Mouse (Mus musculus) heart, adult 11 months (tissue): Measurements from ENCODE around the gene Iqcj.

ENCODE experiments used
- DNase-seq: peaks from one replicate; pipeline ENCODE4 v3.0.0; 2022

Gene Iqcj

GRCm38 (mm10) chr3:67892026-67892705 lies at the start of gene Iqcj, which contains the start of gene Iqschfp:
TSS of gene Iqcj (plus strand) at chr3:67892220.
TSS of gene Iqschfp (plus strand) at chr3:67892232.
- DNase-seq: no peak

- DNase-seq: no peak
Observed at GRCm38 (mm10) chr3:67852397-67852796, 39.6 kb upstream of the Iqcj start.

- no peak for DNase-seq
Observed at GRCm38 (mm10) chr3:67861524-67861923, 30.5 kb upstream of the Iqcj start.

GRCm38 (mm10) chr3:67867420-67868065 lies 24.5 kb upstream of the Iqcj start:
- no peak for DNase-seq

GRCm38 (mm10) chr3:67869424-67869823 lies 22.6 kb upstream of the Iqcj start:
- no peak for DNase-seq

- no peak for DNase-seq
Observed at GRCm38 (mm10) chr3:67877253-67877652, 14.8 kb upstream of the Iqcj start.

- no peak for DNase-seq
Observed at GRCm38 (mm10) chr3:67884335-67884734, 7.7 kb upstream of the Iqcj start.

GRCm38 (mm10) chr3:67886176-67886575 lies 5.8 kb upstream of the Iqcj start:
- DNase-seq: no peak

GRCm38 (mm10) chr3:67887251-67887650 lies 4.8 kb upstream of the Iqcj start:
- no peak for DNase-seq

- DNase-seq: no peak
Observed at GRCm38 (mm10) chr3:67892768-67893167, 748 bp downstream of the Iqcj start.

GRCm38 (mm10) chr3:67902517-67902916 lies 10.5 kb downstream of the Iqcj start:
- DNase-seq: no peak

- DNase-seq: no peak
Observed at GRCm38 (mm10) chr3:67908586-67908985, 16.6 kb downstream of the Iqcj start.

- DNase-seq: no peak
Observed at GRCm38 (mm10) chr3:67918098-67918497, 26.1 kb downstream of the Iqcj start.

GRCm38 (mm10) chr3:67918634-67919259 lies 26.7 kb downstream of the Iqcj start:
- DNase-seq: no peak

- DNase-seq: no peak
Observed at GRCm38 (mm10) chr3:67923095-67923494, 31.1 kb downstream of the Iqcj start.

GRCm38 (mm10) chr3:67925453-67925852 lies 33.4 kb downstream of the Iqcj start:
- no peak for DNase-seq

GRCm38 (mm10) chr3:67930424-67931133 lies 38.6 kb downstream of the Iqcj start:
- no peak for DNase-seq

- no peak for DNase-seq
Observed at GRCm38 (mm10) chr3:67931181-67931580, 39.2 kb downstream of the Iqcj start.

- no peak for DNase-seq
Observed at GRCm38 (mm10) chr3:67931914-67932313, 39.9 kb downstream of the Iqcj start.

GRCm38 (mm10) chr3:67935829-67936228 lies 43.8 kb downstream of the Iqcj start:
- no peak for DNase-seq

- no peak for DNase-seq
Observed at GRCm38 (mm10) chr3:67947000-67947399, 55.0 kb downstream of the Iqcj start.

GRCm38 (mm10) chr3:67952517-67952940 lies 60.5 kb downstream of the Iqcj start:
- DNase-seq: no peak

- no peak for DNase-seq
Observed at GRCm38 (mm10) chr3:67954459-67955065, 62.5 kb downstream of the Iqcj start.
